In the genomic region with DNA sequence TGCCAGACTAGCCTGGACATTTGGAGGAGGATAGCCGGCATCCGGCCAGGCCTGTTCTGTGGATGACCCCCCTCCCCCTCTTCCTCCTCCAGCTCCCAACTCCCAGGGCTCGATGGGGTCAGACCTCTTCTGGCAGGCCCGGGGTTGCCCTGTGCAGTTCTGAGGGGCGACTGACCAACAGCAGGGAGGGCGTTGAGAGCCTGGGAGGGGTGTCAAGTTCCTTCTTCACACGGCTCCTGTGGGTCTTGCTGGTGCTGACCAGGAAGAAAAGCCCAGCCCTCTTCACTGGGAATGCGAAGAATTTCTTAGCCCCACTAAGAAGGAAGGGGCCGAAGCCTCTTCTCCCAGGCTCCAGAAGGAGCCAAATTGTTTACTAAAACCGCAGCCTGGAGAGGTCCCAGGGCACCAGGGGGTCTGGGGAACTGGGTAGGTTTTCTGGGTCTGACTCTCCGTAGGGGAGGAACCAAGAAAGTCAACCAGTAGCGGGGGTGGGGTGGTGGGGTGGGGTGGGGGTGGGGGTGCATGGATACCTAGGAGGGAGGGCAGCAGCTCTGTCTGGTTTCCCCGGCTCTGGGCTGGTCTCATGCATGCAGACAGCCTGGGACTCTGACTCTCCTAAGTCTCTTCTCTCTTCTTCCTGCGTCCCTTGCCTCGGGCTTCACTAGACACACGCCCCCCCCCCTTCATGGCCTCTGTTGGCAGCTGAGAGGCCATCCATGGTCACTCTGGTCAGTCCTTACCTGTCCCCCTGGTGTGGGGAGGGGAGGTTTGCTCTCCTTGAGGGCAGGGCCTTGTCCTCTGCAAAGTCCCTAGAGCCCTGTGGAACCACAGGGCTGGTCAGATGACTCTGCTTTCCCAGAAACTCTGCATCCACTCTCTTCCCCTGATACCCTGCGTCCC, we compare ENCODE assay signal across 9 mouse cellular contexts. TPM values are rescaled to one million over a fixed set of nuclear protein-coding genes. Genes with fewer than 3 reads are reported as not detected.
DNase-seq lines count a peak whose midpoint lies in the region; ATAC-seq and TF ChIP-seq lines count a peak whose summit lies in the region.
"Had no signal": no experiment of that assay in that cellular context is flagged by ENCODE, and none has a peak within 500 bp of the region (broad histone marks: within the 10 kb centered on the region; RNA-seq: fewer than 3 reads in every experiment).

No protein-coding gene starts in this region.

- 16% methylated on average over 15 of the region's 17 CpGs for WGBS in heart, embryonic 15.5 days
- WGBS in limb, embryonic 15.5 days, result 18% methylated on average over 15 of the region's 17 CpGs
- WGBS in stomach, embryonic 14.5 days, result 11% methylated on average over 14 of the region's 17 CpGs

- H3K4me3 ChIP-seq in ES-Bruce4 (ENCODE audit: low read depth, low read length), result peak overlapping the region; percentile 28
- no peak overlapping the region for H3K4me3 ChIP-seq in heart, embryonic 15.5 days
- H3K4me3 ChIP-seq in limb, embryonic 15.5 days, result no peak overlapping the region
- H3K4me3 ChIP-seq in stomach, embryonic 14.5 days (ENCODE audit: low read depth, low read length), result no peak overlapping the region
- H3K4me3 ChIP-seq: erythroblast, embryonic 14.5 days had no signal

- H3K9ac ChIP-seq in ES-Bruce4 (ENCODE audit: low read depth, poor library complexity, severe bottlenecking), result peak overlapping the region; percentile 8
- H3K9ac ChIP-seq in heart, embryonic 15.5 days, result no peak overlapping the region
- no peak overlapping the region for H3K9ac ChIP-seq in limb, embryonic 15.5 days
- peak overlapping the region; percentile 32 for H3K9ac ChIP-seq in stomach, embryonic 14.5 days (replicated peaks; ENCODE audit: low read depth, low read length)

- H3K36me3 ChIP-seq in ES-Bruce4 (ENCODE audit: control insufficient read depth, insufficient read depth, low read length, poor library complexity, severe bottlenecking), result no peaks in the 10 kb centered on the region
- H3K36me3 ChIP-seq in heart, embryonic 15.5 days, result no peaks in the 10 kb centered on the region
- H3K36me3 ChIP-seq in limb, embryonic 15.5 days, result no peaks in the 10 kb centered on the region
- no peaks in the 10 kb centered on the region for H3K36me3 ChIP-seq in stomach, embryonic 14.5 days (ENCODE audit: control insufficient read depth, insufficient read depth, low read length)

- ATAC-seq in heart, embryonic 15.5 days (replicated peaks; ENCODE audit: insufficient number of reproducible peaks, insufficient read depth, low FRiP score, low read depth), result peak; percentile 62
- peak; percentile 46; the same call in 1 of the 2 replicates for ATAC-seq in limb, embryonic 15.5 days (ENCODE audit: insufficient number of reproducible peaks, low FRiP score, low TSS enrichment, low read depth)
- ATAC-seq in stomach, embryonic 14.5 days (ENCODE audit: insufficient number of reproducible peaks, insufficient read depth, low FRiP score, low read depth), result peak; percentile 54; the same call in 1 of the 2 replicates

- no peak for TF ChIP-seq CTCF in ES-Bruce4 (IDR thresholded peaks at IDR 0.05; ENCODE audit: low read depth, low read length)

- DNase-seq in 3T3-L1 (ENCODE audit: low read depth, low spot score) (peak; percentile 96), adipocyte (ENCODE audit: low spot score) (no peak)
- DNase-seq in left cerebral cortex, adult 8-10 months (ENCODE audit: low spot score in 2 of 2), result no peak
- no peak for DNase-seq in adrenal gland, postnatal 4 days (ENCODE audit: low spot score in 2 of 2)

- peak overlapping the region; percentile 85 for H3K27ac ChIP-seq in ES-Bruce4 (ENCODE audit: insufficient read depth, low read length)
- peak overlapping the region; percentile 66 for H3K27ac ChIP-seq in heart, embryonic 15.5 days
- peak overlapping the region; percentile 69 for H3K27ac ChIP-seq in limb, embryonic 15.5 days
- H3K27ac ChIP-seq in stomach, embryonic 14.5 days (ENCODE audit: low read length), result peak overlapping the region; percentile 94

- peak overlapping the region; percentile 9 for H3K4me2 ChIP-seq in heart, embryonic 15.5 days
- 0 out of 2 replicates have a peak overlapping the region, but pooled peaks have one; percentile 17 for H3K4me2 ChIP-seq in limb, embryonic 15.5 days
- H3K4me2 ChIP-seq in stomach, embryonic 14.5 days (replicated peaks; ENCODE audit: low read depth, low read length), result peak overlapping the region; percentile 25; the same call in 1 of the 2 replicates

- H3K9me3 ChIP-seq in ES-Bruce4 (replicated peaks; ENCODE audit: control insufficient read depth, insufficient read depth, low read length, poor library complexity, severe bottlenecking), result no peaks in the 10 kb centered on the region
- no peaks in the 10 kb centered on the region for H3K9me3 ChIP-seq in heart, embryonic 15.5 days (replicated peaks)
- no peaks in the 10 kb centered on the region for H3K9me3 ChIP-seq in limb, embryonic 15.5 days
- no peaks in the 10 kb centered on the region for H3K9me3 ChIP-seq in stomach, embryonic 14.5 days (ENCODE audit: control insufficient read depth, low read depth, low read length)

- H3K27me3 ChIP-seq in ES-Bruce4 (ENCODE audit: control insufficient read depth, insufficient read depth, low read length, poor library complexity, severe bottlenecking), result no peaks in the 10 kb centered on the region
- H3K27me3 ChIP-seq in heart, embryonic 15.5 days, result no peaks in the 10 kb centered on the region
- no peaks in the 10 kb centered on the region for H3K27me3 ChIP-seq in limb, embryonic 15.5 days
- H3K27me3 ChIP-seq in stomach, embryonic 14.5 days (ENCODE audit: control insufficient read depth, insufficient read depth, low read length), result no peaks in the 10 kb centered on the region

- TF ChIP-seq EP300 in ES-Bruce4 (IDR thresholded peaks at IDR 0.05; ENCODE audit: insufficient read depth, low read depth, low read length), result 0 out of 2 replicates have a peak, but pooled peaks have one; percentile 46

- peaks cover 10% of the 10 kb centered on the region for H3K4me1 ChIP-seq in ES-Bruce4 (ENCODE audit: control insufficient read depth, insufficient read depth, low read length)
- H3K4me1 ChIP-seq in heart, embryonic 15.5 days (replicated peaks), result peaks cover 25% of the 10 kb centered on the region
- peaks cover 25% of the 10 kb centered on the region for H3K4me1 ChIP-seq in limb, embryonic 15.5 days
- peaks cover 21% of the 10 kb centered on the region for H3K4me1 ChIP-seq in stomach, embryonic 14.5 days (ENCODE audit: control insufficient read depth, insufficient read depth, low read length)

- TF ChIP-seq POLR2A in ES-Bruce4 (IDR thresholded peaks at IDR 0.05; ENCODE audit: insufficient read depth, low read length), result no peak

RNA-seq across cellular contexts. Expression of a gene that starts 41.1 kb away (rescaled TPM):
- 584 and 601 TPM in 2 replicates for polyA plus RNA-seq in ES-Bruce4 (2011; ENCODE audit: insufficient read depth, insufficient read length, low read depth, missing spikeins)
- polyA plus RNA-seq in heart, embryonic 15.5 days (2015; fragmentation: Nextera tagmentation; extraction: Ambion mirVana), result 25.2 and 33.7 TPM in 2 replicates
- polyA plus RNA-seq in limb, embryonic 15.5 days (2015; fragmentation: Nextera tagmentation; extraction: Ambion mirVana), result 39.9 and 44.1 TPM in 2 replicates
- 75.4 and 77.1 TPM in 2 replicates for polyA plus RNA-seq in stomach, embryonic 14.5 days (2014; fragmentation: Nextera tagmentation; extraction: Ambion mirVana)
- total RNA-seq in left cerebral cortex, adult 8-10 months (2022), result 10 to 100 TPM; 65.9 to 77.7 (median 71.1) TPM
- total RNA-seq in adrenal gland, postnatal 4 days (2021), result 100 to 1,000 TPM; 251 to 311 TPM

RNA-seq across cellular contexts. Expression of a gene that starts 45.8 kb away (rescaled TPM):
- polyA plus RNA-seq in ES-Bruce4 (2011; ENCODE audit: insufficient read depth, insufficient read length, low read depth, missing spikeins), result 167 and 174 TPM in 2 replicates
- polyA plus RNA-seq in heart, embryonic 15.5 days (2015; fragmentation: Nextera tagmentation; extraction: Ambion mirVana), result 251 and 280 TPM in 2 replicates
- polyA plus RNA-seq in limb, embryonic 15.5 days (2015; fragmentation: Nextera tagmentation; extraction: Ambion mirVana), result 231 and 263 TPM in 2 replicates
- 242 and 259 TPM in 2 replicates for polyA plus RNA-seq in stomach, embryonic 14.5 days (2014; fragmentation: Nextera tagmentation; extraction: Ambion mirVana)
- 100 to 1,000 TPM; 126 to 139 (median 131) TPM for total RNA-seq in left cerebral cortex, adult 8-10 months (2022)
- 100 to 1,000 TPM; 271 to 275 TPM for total RNA-seq in adrenal gland, postnatal 4 days (2021)

Comparison
In these comparisons a context has a peak if more than half of its experiments do, and no peak if none do; other contexts are left out.
1. H3K9ac ChIP-seq: peak in ES-Bruce4 (single experiment) and stomach, embryonic 14.5 days (single experiment); none in heart, embryonic 15.5 days (single experiment) and limb, embryonic 15.5 days (single experiment).
2. Peak in every context shown above with its lines, with median percentiles within 50 percentile points of each other: H3K27ac ChIP-seq, ATAC-seq and H3K4me2 ChIP-seq.